Mouse (Mus musculus): ENCODE data around the gene Gm3248. TPM values are rescaled to one million over a fixed set of nuclear protein-coding genes. Genes with fewer than 3 reads are reported as not detected.

Gm3248 gene
- total RNA-seq (2023): not detected

GRCm38 (mm10) chr14:5961635-5962034 is at the start of gene Gm3248:
Gene Gm3248, minus strand, starts transcription at chr14:5961745.

GRCm38 (mm10) chr14:5979037-5979436 is 17.5 kb upstream of the Gm3248 start, which contains the start of gene Gm3453:
Gene Gm3453, minus strand, starts transcription at chr14:5979137.

Other genes starting within 250 kb of the Gm3248 start
- gene Gm3373, start 220.2 kb downstream of the Gm3248 start, total RNA-seq (2023): not detected
- gene Gm3383, start 153.8 kb downstream of the Gm3248 start, total RNA-seq (2023): 1.3 TPM
- not detected for gene Gm3424, start 131.4 kb downstream of the Gm3248 start, total RNA-seq (2023)
- gene Gm8237, start 81.4 kb downstream of the Gm3248 start, total RNA-seq (2023): not detected
- gene Gm3453, start 17.4 kb upstream of the Gm3248 start, total RNA-seq (2023): not detected
- gene Gm6337, start 96.5 kb upstream of the Gm3248 start, total RNA-seq (2023): not detected
- gene Gm8206, start 132.2 kb upstream of the Gm3248 start, total RNA-seq (2023): not detected
- not detected for gene Gm3468, start 146.9 kb upstream of the Gm3248 start, total RNA-seq (2023)
- gene Gm3476, start 164.1 kb upstream of the Gm3248 start, total RNA-seq (2023): not detected

All from CD4-positive naive resting alpha-beta T cell, adult 76 days (primary cell).